Mouse (Mus musculus) kidney, postnatal 25 days (tissue): ENCODE data around the gene Zmym4.
"Not testable (repeated sequence)": the region's sequence is repeated elsewhere in the genome, so short reads cannot be mapped to it uniquely, and the experiment has no call there.

Experiments used
- DNase-seq, 2 experiments: peaks; one replicate each; pipeline ENCODE4 v3.0.0; 2021; ENCODE audit warnings: mixed read lengths in 2 of 2

The Zmym4 gene

DNA sequence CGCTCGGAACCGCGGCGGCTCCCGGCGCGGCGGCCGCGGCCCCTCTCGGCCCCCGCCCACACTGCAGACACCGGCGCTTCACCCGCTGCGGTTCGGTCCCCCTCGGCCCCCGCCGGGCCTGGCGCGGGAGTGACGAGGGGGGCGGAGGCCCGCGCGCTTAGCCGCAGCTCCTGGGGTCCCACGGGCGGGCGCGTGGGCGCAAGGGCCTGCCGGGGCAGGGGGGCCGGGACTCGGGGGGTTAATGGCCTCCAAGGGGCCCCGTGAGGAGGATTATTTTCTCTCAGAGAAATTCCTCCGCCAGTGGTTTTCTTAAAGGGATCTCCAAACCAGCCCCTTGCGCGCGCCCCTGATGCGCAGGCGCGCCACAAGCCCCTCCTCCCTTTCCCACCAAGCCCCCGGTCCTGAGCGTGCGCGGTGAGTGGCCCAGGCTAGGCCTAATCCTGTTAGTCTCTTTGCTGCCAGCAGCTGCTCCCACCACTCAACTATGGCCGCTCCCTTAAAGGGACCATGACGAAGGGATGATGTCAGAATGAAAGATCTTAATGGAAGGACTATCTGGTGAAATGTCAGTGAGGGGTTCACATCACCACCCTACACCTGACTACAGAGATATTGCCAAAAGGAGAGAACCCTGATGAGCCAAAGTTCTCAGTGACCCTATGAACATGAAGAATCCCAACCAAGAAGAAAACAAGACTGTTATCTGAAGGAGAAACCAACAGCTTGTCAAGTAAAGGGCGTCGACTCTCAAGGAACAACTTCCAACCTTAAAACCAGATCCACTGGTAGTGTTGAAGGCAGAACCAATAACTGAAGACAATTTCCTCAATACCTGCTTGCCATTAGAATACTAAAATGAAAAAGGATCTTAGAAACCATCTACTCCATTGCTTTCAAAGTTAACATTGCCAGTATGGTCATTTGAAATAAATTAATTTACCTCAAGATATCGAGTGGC is at the start of gene Zmym4:
Gene Zmym4 (minus strand): TSS at position 272 of the 958 bp plus-strand sequence.
- peak; percentile 94 to 97 for DNase-seq

DNA sequence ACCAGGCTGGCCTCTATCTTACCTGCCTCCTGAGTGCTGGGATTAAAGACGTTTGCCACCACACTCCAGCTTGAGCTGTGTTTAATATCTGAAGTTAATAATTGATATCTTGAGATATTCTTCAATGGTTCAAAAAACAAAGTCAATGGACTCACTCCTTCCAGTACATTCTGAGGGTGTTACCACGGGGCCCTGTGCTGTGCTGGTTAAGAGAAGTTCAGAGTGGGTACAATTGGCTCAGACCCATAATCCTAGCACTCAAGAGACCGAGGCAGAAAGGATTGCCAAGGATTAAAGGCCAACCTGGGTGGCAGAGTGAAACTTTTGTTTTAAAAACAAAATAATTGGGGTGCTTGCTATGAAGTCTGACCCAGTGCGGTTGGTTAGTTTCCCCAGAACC is 48.4 kb upstream of the Zmym4 start:
- peak; percentile 41 to 69 for DNase-seq

DNA sequence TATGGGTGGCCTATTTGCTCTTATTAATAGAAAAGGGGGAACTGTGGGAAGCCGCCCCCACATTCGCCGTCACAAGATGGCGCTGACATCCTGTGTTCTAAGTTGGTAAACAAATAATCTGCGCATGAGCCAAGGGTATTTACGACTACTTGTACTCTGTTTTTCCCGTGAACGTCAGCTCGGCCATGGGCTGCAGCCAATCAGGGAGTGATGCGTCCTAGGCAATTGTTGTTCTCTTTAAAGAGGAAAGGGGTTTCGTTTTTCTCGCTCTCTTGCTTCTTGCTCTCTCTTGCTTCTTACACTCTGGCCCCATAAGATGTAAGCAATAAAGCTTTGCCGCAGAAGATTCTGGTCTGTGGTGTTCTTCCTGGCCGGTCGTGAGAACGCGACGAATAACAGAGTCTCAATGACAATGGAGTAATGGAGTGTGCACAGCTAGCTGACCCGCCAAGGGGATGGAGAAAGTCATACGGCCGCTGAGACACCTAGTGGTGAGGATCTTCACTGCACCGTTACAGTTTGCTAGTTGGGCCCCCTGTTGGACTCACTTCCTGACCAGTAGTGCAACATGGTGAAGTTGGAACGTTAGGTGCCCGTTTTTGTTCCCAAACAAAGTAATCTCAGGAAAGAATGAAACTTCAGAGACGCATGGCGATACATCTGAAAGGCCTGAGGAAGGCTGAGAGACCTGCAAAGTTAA is 47.5 kb upstream of the Zmym4 start:
- DNase-seq, result peak; percentile 91 to 94

DNA sequence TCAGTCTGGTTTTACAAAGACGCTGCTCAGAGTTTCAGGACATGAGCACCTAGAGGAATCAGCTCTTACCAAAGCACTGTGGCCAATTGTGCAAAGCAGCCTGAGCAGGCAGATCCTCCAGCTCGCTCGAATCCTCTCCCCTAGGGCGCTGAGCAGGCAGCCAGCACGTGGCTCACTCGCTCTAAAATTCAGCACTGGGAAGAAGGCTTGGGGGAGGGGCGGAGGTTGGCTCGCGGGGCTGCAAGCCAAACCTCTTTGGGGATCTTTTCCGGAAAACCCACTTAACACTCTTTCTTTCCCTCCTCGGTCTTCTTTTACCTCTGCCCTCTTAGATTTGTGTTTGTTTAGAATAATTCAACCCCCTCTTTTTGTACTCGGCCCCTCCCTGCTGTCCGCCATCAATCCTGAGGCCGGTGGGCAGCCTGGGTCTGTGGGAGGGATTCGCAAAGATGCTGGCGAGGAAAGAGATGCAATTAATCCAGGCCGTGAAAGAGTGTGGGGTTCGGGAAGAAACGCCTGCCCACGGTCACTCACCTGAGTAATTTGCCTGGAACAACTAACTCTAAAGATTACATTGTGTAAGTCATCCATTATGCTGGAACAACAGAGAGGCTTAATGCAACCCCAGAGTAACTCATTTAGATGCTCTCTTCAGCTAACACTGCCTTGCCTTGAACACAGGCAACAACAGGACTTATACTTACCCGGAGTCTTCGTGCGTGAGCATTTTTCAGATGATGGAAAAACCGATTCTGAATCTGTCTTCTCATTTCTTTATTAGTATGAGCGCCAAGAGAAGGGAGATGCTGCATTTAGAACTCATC is 37.4 kb upstream of the Zmym4 start:
- DNase-seq, result peak; percentile 64 to 71

DNA sequence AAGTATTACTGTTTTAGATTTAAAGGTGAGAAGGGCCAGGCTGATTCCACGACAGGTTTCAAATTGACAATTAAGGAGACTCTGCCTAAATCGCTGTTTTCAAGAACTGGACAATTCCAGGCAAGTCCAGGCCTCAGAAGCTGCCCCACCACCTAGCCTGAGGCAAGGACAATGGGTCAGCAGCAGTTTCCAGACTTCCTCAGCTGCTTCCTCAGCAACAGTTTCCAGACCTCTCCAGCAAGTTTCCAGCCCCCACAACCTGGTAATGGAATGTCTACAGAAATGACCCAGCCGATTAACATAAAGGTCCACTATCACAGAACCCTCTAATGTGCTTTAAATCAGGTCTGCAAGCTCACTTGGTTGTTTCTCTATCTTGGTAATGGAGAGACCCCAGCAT is 36.4 kb upstream of the Zmym4 start:
- DNase-seq, result no peak

DNA sequence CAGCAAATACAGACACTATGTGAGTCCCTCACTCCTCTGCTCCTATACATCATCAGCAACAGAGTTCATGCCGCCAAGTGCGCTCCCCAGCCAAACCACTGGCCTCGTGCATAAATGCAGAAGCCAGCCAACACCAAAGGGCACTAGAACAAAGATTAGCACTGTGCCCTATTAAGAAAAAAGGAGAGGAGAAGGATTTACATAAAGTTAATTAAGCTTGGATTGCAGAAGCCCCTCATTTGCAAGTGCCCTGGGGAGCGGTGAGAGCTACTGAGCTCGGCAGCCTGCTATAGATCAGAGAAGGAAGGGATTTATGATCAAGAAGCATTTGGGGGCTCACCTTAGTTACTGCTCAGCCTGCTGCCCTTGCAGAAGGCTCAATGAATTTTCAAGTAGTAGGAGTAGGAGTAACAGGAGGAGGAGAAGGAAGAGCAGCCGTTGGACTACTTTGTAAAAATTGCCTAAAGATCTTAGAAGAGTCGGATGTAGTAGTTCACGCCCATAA is 32.7 kb upstream of the Zmym4 start:
- DNase-seq, result no peak

DNA sequence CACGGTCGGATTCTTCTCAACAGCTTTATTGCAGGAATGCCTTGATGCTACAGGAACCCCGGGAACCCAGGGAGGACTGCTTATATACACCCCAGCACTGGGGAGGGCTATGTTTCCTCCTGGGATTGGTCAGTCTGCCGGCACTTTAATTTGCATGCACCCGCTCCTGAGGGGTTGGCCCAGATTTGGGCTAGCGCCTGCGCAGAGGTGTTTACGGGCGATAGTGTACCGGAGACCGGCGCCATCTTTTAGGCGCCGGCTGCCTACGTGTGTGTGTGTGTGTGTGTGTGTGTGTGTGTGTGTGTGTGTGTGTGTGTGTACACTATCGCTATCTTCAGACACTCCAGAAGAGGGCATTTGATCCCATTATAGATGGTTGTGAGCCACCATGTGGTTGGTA is 31.4 kb upstream of the Zmym4 start:
- DNase-seq, result not testable (repeated sequence)

DNA sequence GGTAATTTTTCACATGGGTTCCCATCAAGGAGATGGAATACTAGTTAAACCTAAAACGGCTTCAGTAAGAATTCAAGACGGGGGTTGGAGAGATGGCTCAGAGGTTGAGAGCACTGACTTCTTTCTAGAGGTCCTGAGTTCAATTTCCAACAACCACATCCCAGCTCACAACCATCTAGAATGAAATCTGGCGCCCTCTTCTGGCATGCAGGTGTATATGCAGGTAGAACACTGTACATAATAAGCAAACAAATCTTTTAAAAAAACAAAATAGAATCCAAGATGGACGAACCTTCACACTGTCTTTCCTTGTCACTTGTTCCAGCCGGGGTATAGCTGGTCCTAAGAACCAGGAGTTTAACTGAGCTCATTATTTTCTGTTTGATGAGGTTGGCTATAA is 24.4 kb upstream of the Zmym4 start:
- peak in 1 of 2 experiments; percentile 21 for DNase-seq

DNA sequence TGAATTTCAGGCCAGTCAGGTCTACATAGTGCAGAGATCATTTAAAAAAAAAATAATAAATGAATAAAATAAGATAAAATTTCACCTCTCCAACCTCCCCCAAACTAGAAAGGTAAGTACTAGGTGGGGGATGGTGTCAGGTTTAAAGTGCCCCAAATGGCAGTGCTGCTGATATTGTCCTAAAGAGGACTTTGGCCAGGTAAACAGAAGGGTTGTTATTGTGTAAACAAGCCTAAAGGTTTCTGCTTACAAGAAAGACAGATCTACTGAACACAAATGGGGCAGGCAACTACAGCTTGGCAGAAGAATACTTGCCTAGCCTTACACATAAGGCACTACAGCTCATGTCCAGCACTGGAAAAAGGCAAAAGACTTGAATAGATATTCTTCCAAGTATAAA is 22.6 kb upstream of the Zmym4 start:
- no peak for DNase-seq

DNA sequence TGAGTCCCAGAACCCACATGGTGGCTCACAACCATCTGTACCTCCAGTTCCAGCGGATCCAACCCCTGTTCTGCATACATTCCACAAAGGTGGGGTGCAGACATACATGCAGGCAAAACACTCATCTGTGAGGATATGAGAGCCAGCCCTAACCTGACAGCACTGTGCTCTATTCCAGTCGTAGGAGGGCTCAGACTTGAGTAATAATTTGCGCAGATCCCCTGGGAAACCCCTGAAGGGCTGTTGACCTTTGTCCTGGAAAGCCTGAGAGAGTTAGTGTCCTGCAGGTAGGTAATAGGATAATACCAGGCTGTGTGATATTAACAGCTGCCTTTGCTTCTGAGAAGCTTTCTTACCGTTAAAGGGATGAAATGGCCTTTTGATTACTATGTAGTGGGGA is 20.6 kb upstream of the Zmym4 start:
- no peak for DNase-seq

DNA sequence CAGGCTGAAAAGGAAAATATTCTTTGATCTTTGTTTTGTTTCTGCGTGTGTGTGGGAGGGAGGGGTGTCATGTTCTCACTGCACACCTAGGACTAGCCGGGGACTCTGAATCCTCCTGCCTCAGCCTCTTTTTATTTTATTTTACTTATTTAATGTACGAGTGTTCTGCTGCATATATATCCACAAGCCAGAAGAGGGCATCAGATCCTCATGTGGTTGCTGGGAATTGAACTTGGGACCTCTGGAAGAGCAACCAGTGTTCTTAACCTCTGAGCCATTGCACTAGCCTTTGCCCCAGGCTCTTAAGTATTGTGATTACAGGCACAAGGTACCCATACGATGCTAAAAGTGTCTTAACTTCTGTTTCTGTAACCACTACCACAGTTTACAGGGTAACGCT is 18.8 kb upstream of the Zmym4 start:
- DNase-seq, result peak in 1 of 2 experiments; percentile 6

DNA sequence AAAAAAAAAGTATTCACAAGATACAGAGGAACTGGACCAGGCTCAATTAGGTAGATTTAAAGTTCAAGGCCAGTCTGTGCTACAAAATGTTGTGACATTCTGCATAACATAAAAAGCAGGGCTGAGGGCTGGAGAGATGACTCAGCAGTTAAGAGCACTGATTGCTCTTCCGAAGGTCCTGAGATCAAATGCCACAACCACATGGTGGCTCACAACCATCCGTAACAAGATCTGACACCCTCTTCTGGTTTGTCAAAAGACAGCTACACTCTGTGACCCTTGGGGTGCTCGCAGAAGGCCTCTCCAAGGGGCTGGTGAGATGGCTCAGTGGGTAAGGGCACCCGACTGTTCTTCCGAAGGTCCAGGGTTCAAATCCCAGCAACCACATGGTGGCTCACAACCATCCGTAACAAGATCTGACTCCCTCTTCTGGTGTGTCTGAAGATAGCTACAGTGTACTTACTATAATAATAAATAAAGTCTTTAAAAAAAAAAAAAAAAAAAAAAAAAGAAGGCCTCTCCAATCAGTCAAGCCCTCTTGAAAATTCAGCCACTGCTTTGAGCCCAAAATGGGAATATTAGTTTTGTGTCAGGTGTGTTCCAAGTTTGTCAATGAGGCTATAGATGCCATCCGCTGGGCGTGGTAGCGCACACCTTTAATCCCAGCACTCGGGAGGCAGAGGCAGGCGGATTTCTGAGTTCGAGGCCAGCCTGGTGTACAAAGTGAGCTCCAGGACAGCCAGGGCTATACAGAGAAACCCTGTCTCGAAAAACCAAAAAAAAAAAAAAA is 16.0 kb upstream of the Zmym4 start:
- DNase-seq, result not testable (repeated sequence)

DNA sequence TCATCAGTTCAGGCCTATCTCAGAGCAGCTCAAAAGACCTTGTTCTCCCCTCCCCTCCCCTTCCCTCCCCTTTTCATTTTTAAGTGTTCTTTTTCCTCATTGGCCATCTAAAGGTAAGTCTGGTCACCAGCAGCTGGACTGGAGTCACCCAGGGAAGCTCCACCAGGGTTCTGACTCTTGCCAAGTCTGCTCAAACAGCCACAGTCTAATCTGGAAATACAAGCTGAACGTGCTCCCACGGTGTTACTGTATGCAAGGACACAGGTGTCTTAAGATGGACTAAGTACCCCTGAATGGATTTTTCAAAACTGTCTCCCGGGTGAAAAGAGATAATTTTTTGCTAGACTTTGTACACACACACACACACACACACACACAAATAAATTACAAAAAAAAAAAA is 15.4 kb upstream of the Zmym4 start:
- no peak for DNase-seq

DNA sequence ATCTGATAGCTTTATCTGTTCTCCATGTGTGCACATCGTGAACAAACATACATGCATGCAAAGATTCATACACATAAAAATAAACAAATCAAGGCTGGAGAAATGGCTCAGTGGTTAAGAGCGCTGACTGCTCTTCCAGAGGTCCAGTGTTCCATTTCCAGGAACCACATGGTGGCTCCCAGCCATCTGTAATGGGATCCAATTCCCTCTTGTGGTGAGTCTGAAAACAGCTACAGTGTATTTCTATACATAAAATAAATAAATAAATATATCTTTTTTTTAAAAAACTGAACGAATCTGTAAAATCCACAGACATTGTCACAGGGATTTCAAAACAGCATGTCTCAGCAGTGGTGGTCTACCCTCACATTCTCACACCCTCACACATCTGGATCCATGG is 10.8 kb upstream of the Zmym4 start:
- no peak for DNase-seq

DNA sequence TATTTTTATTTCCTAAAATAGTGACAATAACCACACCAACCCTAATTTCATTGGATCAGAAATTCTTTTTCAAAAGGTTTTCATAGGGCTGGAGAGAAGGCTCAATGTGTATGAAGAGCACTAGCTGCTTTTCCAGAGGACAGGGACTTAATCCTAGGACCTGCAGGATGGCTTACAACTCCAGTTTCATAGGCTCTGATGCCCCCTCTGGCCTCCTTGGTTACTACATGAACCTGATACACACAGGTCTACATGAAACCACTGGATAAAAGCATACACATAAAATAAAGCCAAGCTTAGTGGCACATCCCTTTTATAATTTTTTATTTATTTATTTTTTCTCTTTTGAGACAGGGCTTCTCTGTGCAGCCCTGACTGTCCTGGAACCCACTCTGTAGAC is 9.5 kb upstream of the Zmym4 start:
- DNase-seq, result peak; percentile 51 to 74

DNA sequence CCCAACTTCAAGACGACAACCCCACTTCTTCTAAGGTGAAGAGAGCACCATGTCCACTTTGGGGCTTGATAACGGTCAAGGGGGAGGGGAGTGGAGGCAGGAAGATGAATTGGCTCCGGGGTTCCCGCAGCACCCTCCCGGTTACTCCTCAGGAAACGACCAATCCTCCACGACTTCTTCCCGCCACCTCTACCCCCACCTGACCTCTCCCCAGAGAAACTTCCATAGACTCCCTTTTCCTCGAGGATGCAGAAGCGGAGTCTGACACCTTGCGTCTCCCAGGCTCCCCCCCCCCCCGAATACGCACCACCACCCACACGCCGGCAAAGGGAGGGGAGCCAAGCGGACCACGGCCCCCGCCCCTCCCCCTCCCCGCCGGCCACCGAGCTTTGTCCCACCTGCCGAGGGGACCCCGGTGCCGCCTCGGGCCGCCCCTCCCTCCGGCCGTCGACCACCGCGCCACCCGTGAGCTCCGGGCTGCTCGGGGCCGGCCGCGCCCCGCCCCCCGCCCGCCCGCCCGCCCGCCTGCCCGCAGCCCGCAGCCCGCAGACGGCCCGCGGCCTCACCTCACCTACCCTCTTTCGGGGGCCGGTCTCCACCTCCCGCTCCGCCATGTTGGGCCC is 583 bp downstream of the Zmym4 start:
- peak; percentile 19 to 51 for DNase-seq

DNA sequence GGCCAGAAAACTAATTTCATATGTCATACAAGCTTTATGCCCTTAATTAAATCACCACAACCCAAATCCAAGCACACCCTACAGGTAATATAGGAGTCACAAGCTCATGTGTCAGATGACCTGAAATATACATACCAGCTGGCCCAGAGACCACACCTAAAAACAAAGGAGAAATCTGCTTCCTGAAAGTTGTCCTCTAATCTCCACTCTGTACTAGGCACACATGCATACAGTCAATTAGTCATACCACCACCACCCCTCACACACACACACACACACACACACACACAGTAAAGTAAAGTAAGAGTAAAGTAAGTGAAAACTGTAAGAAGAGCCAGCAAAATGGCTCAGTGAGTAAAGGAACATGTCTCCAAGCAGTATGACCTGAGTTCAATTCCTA is 9.3 kb downstream of the Zmym4 start:
- DNase-seq, result no peak

DNA sequence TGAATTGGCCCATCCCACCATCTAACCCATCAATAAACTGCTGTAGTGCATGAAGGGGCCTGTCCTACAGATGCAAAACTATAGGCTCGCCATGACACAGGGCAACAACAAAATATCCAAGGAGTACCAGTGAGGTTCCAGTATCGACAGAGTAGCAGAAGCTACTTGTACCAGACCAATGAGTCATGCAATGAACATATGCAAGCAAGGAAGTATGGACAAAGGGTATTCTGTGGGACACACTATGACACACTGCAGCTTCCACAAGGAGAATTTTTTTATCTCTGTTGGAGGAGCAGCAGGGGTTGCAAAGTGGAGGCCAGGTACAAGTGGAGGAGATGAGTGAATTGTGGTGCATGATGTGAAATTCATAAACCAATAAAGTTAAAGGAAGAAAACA is 9.7 kb downstream of the Zmym4 start:
- DNase-seq, result no peak

DNA sequence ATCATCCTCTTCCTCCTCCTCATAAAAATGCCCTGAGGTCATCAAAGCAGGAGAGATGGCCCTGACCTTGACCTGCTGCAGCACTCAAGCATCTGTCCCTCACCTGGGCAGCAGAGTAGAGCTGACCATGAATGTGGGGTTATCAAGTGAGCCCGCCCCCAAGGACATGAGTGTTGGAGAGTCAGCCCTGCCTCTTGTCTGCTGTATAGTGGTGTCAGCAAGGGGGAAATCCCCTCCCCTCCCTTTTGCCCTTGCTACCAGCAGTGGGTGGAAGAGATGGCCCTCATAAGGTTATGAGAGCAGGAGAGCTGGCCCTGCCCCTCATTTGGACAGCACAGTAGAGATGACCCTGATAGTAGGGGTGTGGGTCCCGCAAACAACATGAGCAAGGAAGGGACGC is 10.5 kb downstream of the Zmym4 start:
- no peak for DNase-seq

DNA sequence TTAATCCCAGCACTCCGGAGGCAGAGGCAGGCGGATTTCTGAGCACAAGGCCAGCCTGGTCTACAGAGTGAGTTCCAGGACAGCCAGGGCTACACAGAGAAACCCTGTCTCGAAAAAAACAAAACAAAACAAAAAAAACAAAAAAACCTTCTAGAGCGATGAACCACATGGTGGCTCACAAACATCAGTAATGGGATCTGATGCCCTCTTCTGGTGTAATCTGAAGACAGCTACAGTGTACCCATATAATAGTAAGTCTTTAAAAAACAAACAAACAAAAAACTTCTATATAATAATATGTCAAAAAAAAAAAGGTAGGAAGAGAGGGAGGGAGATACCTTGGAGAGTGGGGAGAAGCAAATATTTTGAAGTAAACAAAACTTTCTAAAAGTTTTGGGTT is 17.1 kb downstream of the Zmym4 start:
- not testable (repeated sequence) for DNase-seq

DNA sequence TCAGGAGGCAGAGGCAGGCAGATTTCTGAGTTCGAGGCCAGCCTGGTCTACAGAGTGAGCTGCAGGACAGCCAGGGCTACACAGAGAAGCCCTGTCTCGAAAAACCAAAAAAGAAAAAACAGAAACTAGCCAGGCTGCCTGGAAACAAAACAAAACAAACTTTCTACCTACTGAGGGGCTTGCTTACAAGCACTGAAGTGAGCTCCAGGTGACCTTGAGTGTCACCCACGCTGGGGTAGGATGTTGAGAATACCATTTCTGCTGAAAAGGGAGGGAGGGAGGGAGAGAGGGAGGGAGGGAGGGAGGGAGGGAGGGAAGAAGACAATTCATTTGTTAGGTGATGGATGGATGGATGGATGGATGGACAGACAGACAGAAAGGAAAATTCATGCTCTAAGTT is 24.5 kb downstream of the Zmym4 start:
- no peak for DNase-seq

DNA sequence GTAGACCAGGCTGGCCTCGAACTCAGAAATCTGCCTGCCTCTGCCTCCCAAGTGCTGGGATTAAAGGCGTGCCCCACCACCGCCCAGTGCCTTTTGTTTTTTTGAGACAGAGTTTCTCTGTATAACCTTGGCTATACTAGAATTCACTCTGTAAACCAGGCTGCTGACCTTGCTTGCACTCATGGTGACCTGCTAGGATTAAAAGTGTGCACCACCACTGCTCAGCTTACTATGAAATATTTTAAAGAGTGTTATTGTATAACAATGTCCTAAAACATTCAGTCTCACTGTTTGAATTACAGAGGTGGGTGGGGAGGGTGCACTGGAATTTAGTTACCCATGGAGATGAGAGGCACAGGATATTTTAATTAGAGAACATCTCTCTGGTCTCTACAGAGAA is 25.1 kb downstream of the Zmym4 start:
- DNase-seq, result no peak
